Mouse (Mus musculus) heart, postnatal 4 days (tissue): ENCODE results near the gene Nupr1l. TPM values are rescaled to one million over a fixed set of nuclear protein-coding genes. Genes with fewer than 3 reads are reported as not detected.

ENCODE experiments used
- total RNA-seq, 2 experiments: library from RNA; stranded (reverse); gene quantifications; 2 replicates each; pipeline ENCODE4 v1.2.3; 2021

Gene Nupr1l
- total RNA-seq, 2 experiments from 2014 or later, result 1.9 TPM; not detected in 1

Other genes starting within 250 kb of the Nupr1l start
- 1 to 10 TPM; 4.5 to 4.6 TPM for gene Zfp11, start 238.4 kb upstream of the Nupr1l start, total RNA-seq
- gene Sept14, start 200.0 kb upstream of the Nupr1l start, total RNA-seq, result not detected
- 10 to 100 TPM; 77.2 to 87.1 TPM for gene Mrps17, start 193.0 kb upstream of the Nupr1l start, total RNA-seq
- gene Nipsnap2, start 183.5 kb upstream of the Nupr1l start, total RNA-seq, result 100 to 1,000 TPM; 478 to 526 TPM
- 10 to 100 TPM; 13.0 to 14.7 TPM for gene Psph, start 121.1 kb upstream of the Nupr1l start, total RNA-seq
- 10 to 100 TPM; 13.0 to 13.7 TPM for gene Sumf2, start 61.6 kb upstream of the Nupr1l start, total RNA-seq
- gene Chchd2, start 21.1 kb upstream of the Nupr1l start, total RNA-seq, result 100 to 1,000 TPM; 757 to 792 TPM
- 1 to 10 TPM; 1.2 to 1.3 TPM for gene Zbed5, start 12.8 kb upstream of the Nupr1l start, total RNA-seq
- 1 to 10 TPM; 2.8 to 3.1 TPM for gene Phkg1, start 10.0 kb upstream of the Nupr1l start, total RNA-seq
- gene Vkorc1l1, start 33.4 kb downstream of the Nupr1l start, total RNA-seq, result 10 to 100 TPM; 22.6 TPM
- 10 to 100 TPM; 26.6 to 26.8 TPM for gene Gusb, start 94.5 kb downstream of the Nupr1l start, total RNA-seq
- 10 to 100 TPM; 15.1 to 17.6 TPM for gene Asl, start 120.7 kb downstream of the Nupr1l start, total RNA-seq
- gene Crcp, start 120.8 kb downstream of the Nupr1l start, total RNA-seq, result 10 to 100 TPM; 14.8 to 15.7 TPM
- 10 to 100 TPM; 15.7 to 16.9 TPM for gene Tpst1, start 164.8 kb downstream of the Nupr1l start, total RNA-seq
- gene Kctd7, start 236.3 kb downstream of the Nupr1l start, total RNA-seq, result 1 to 10 TPM; 4.4 to 4.6 TPM